Mouse (Mus musculus) small intestine, adult 2 months (tissue): ENCODE results near the gene Ctdnep1.

Experiments used
- CTCF ChIP-seq: fragments of 200-500 bp; IDR thresholded peaks from 2 replicates; pipeline ENCODE4 v1.5.1; 2012; ENCODE audit warnings: low read depth, mild to moderate bottlenecking, control low read depth, inconsistent platforms, low read length, moderate library complexity, mixed read lengths; ENCODE audit not compliant: insufficient replicate concordance, insufficient read length; ENCODE audit errors: extremely low read depth
- POLR2A ChIP-seq: fragments of 200-500 bp; IDR thresholded peaks from 2 replicates; pipeline ENCODE4 v1.6.1; 2012; ENCODE audit warnings: low read depth, mild to moderate bottlenecking, control low read depth, inconsistent platforms, low read length, moderate library complexity

- TF ChIP-seq CTCF (no peak), POLR2A (no peak)
These were observed 42.7 kb downstream of the Ctdnep1 start for GRCm38 (mm10) chr11:70023481-70024150.
